Mouse (Mus musculus) liver, postnatal 0 days (tissue): ENCODE results near the gene Ipo13.

Experiments used
- CTCF ChIP-seq: sonication (generic); IDR thresholded peaks from 2 replicates; pipeline ENCODE4 v1.5.1; 2016; ENCODE audit warnings: antibody characterized with exemption, low read depth
- EP300 ChIP-seq: IDR thresholded peaks from 2 replicates; pipeline ENCODE4 v1.6.1; 2016; ENCODE audit warnings: antibody characterized with exemption, low read depth, mild to moderate bottlenecking

GRCm38 (mm10) chr4:117886644-117887043 lies 28.2 kb downstream of the Ipo13 start:
- TF ChIP-seq EP300: no peak
- no peak for TF ChIP-seq CTCF
